Mouse (Mus musculus): ENCODE measurements around the gene Spata20. TPM values are rescaled to one million over a fixed set of nuclear protein-coding genes. Genes with fewer than 3 reads are reported as not detected.

The Spata20 gene
- total and polyA plus RNA-seq, 3 experiments, result not detected

GRCm38 (mm10) chr11:94481963-94482362 lies 4.0 kb downstream of the Spata20 start:
- peaks cover 6 to 22% of the 10 kb centered on the region in 2 experiments; a peak in 3 of 4 replicates for H3K27me3 ChIP-seq (ENCODE audit: control insufficient read depth in 1 of 2, insufficient read depth in 2 of 2, low read length in 2 of 2)

GRCm38 (mm10) chr11:94480382-94480781 lies 5.6 kb downstream of the Spata20 start:
- Histone ChIP-seq H3K9me3 (replicated peaks; ENCODE audit: insufficient read depth, low read length) (no peaks in the 10 kb centered on the region), H3K9ac (ENCODE audit: control insufficient read depth, low read depth, low read length, poor library complexity, severe bottlenecking) (no peak overlapping the region), H3K4me3 (ENCODE audit: control insufficient read depth in 1 of 2, insufficient read depth in 1 of 2, low read depth in 2 of 2, low read length in 2 of 2) (no peak overlapping the region), H3K27ac (ENCODE audit: control insufficient read depth, low read depth, low read length) (no peak overlapping the region), H3K79me2 (ENCODE audit: control insufficient read depth, insufficient read depth, low read length, poor library complexity) (no peaks in the 10 kb centered on the region), H3K4me1 (ENCODE audit: control insufficient read depth in 1 of 2, insufficient read depth in 2 of 2, low read length in 2 of 2) (no peaks in the 10 kb centered on the region), H3K27me3 (ENCODE audit: control insufficient read depth in 1 of 2, insufficient read depth in 2 of 2, low read length in 2 of 2) (peaks cover 8 to 20% of the 10 kb centered on the region in 2 experiments; a peak in 3 of 4 replicates), H3K36me3 (ENCODE audit: control insufficient read depth in 1 of 2, insufficient read depth in 2 of 2, low read length in 2 of 2) (no peaks in the 10 kb centered on the region)
- DNase-seq (ENCODE audit: low read depth, low spot score), result no peak
- TF ChIP-seq MAX (IDR thresholded peaks at IDR 0.05; ENCODE audit: low read length), result no peak
- TF ChIP-seq HCFC1 (IDR thresholded peaks at IDR 0.05; ENCODE audit: low read depth, low read length), result no peak
- TF ChIP-seq SMC3 (IDR thresholded peaks at IDR 0.05; ENCODE audit: low read depth, low read length), result no peak
- TF ChIP-seq SIN3A (IDR thresholded peaks at IDR 0.05; ENCODE audit: low read length), result no peak
- no peak for TF ChIP-seq E2F4 (IDR thresholded peaks at IDR 0.05; ENCODE audit: borderline replicate concordance, low read depth, low read length)
- TF ChIP-seq MYB (IDR thresholded peaks at IDR 0.05; ENCODE audit: low read depth, low read length), result no peak
- TF ChIP-seq POLR2AphosphoS5 (IDR thresholded peaks at IDR 0.05; ENCODE audit: borderline replicate concordance, low read depth, low read length), result no peak
- TF ChIP-seq ETS1 (IDR thresholded peaks at IDR 0.05; ENCODE audit: low read depth, low read length), result no peak
- no peak for TF ChIP-seq RAD21 (IDR thresholded peaks at IDR 0.05; ENCODE audit: low read depth, low read length)
- no peak for TF ChIP-seq GABPA (IDR thresholded peaks at IDR 0.05; ENCODE audit: low read depth, low read length)
- no peak for TF ChIP-seq ZNF384 (IDR thresholded peaks at IDR 0.05; ENCODE audit: low read depth, low read length)
- no peak for TF ChIP-seq JUND (IDR thresholded peaks at IDR 0.05; ENCODE audit: low read depth, low read length)
- TF ChIP-seq GATA1 (IDR thresholded peaks at IDR 0.05; ENCODE audit: low read depth, low read length), result no peak
- no peak for TF ChIP-seq TCF12 (IDR thresholded peaks at IDR 0.05; ENCODE audit: low read depth, low read length)
- TF ChIP-seq POLR2A (IDR thresholded peaks at IDR 0.05; ENCODE audit: control insufficient read depth in 1 of 2, insufficient read depth in 1 of 2, low read depth in 1 of 2, low read length in 2 of 2, poor library complexity in 1 of 2), result no peak
- TF ChIP-seq CHD2 (IDR thresholded peaks at IDR 0.05; ENCODE audit: low read length), result no peak
- no peak for TF ChIP-seq BHLHE40 (IDR thresholded peaks at IDR 0.05; ENCODE audit: borderline replicate concordance, low read depth, low read length)

More at GRCm38 (mm10) chr11:94481963-94482362, 4.0 kb downstream of the Spata20 start:
- H3K4me3 ChIP-seq (ENCODE audit: control insufficient read depth in 1 of 2, insufficient read depth in 1 of 2, low read depth in 2 of 2, low read length in 2 of 2), result no peak overlapping the region
- H3K4me1 ChIP-seq (ENCODE audit: control insufficient read depth in 1 of 2, insufficient read depth in 2 of 2, low read length in 2 of 2), result no peaks in the 10 kb centered on the region
- H3K9me3 ChIP-seq (replicated peaks; ENCODE audit: insufficient read depth, low read length), result no peaks in the 10 kb centered on the region
- H3K79me2 ChIP-seq (ENCODE audit: control insufficient read depth, insufficient read depth, low read length, poor library complexity), result no peaks in the 10 kb centered on the region
- H3K9ac ChIP-seq (ENCODE audit: control insufficient read depth, low read depth, low read length, poor library complexity, severe bottlenecking), result no peak overlapping the region
- TF ChIP-seq USF2 (IDR thresholded peaks at IDR 0.05; ENCODE audit: borderline replicate concordance in 1 of 2, insufficient read depth in 1 of 2, low read depth in 1 of 2, low read length in 2 of 2), result no peak
- no peak for TF ChIP-seq TCF12 (IDR thresholded peaks at IDR 0.05; ENCODE audit: low read depth, low read length)
- TF ChIP-seq MXI1 (IDR thresholded peaks at IDR 0.05; ENCODE audit: low read depth, low read length), result no peak
- no peak for TF ChIP-seq ELF1 (IDR thresholded peaks at IDR 0.05; ENCODE audit: low read depth, low read length)
- no peak for TF ChIP-seq E2F4 (IDR thresholded peaks at IDR 0.05; ENCODE audit: borderline replicate concordance, low read depth, low read length)
- no peak for TF ChIP-seq POLR2AphosphoS5 (IDR thresholded peaks at IDR 0.05; ENCODE audit: borderline replicate concordance, low read depth, low read length)
- no peak for TF ChIP-seq RCOR1 (IDR thresholded peaks at IDR 0.05; ENCODE audit: low read depth, low read length)
- no peak for TF ChIP-seq EP300 (IDR thresholded peaks at IDR 0.05; ENCODE audit: low read depth in 1 of 2, low read length in 2 of 2)
- no peak for TF ChIP-seq MAFK (IDR thresholded peaks at IDR 0.05; ENCODE audit: borderline replicate concordance, low read depth, low read length)
- no peak for TF ChIP-seq GABPA (IDR thresholded peaks at IDR 0.05; ENCODE audit: low read depth, low read length)
- no peak for TF ChIP-seq NELFE (IDR thresholded peaks at IDR 0.05; ENCODE audit: low read depth, low read length)
- TF ChIP-seq RAD21 (IDR thresholded peaks at IDR 0.05; ENCODE audit: low read depth, low read length), result no peak
- no peak for TF ChIP-seq CHD1 (IDR thresholded peaks at IDR 0.05; ENCODE audit: low read depth, low read length)
- DNase-seq (ENCODE audit: low read depth, low spot score), result no peak
- H3K36me3 ChIP-seq (ENCODE audit: control insufficient read depth in 1 of 2, insufficient read depth in 2 of 2, low read length in 2 of 2), result no peaks in the 10 kb centered on the region
- no peak overlapping the region for H3K27ac ChIP-seq (ENCODE audit: control insufficient read depth, low read depth, low read length)

Measured in MEL (cell line).